Mouse (Mus musculus) intestine, postnatal 0 days (tissue): Measurements from ENCODE around the gene Plekhb2. TPM values are rescaled to one million over a fixed set of nuclear protein-coding genes. Genes with fewer than 3 reads are reported as not detected.
A peak's percentile ranks its signal among the peaks of the same experiment; 100 is the strongest.

Source experiments
- ATAC-seq: fragments of 200-750 bp; cut with Nextera tagmentation; 2 replicates; pipeline ENCODE4 v1.8.0; 2017; ENCODE audit warnings: mild to moderate bottlenecking, moderate TSS enrichment, moderate library complexity
- H3K27ac ChIP-seq: fragments of 300-500 bp; sonication (generic); 2 replicates; pipeline ENCODE4 v1.5.1; 2014; ENCODE audit warnings: mild to moderate bottlenecking, low read depth, low read length, moderate library complexity
- H3K27me3 ChIP-seq: fragments of 300-500 bp; sonication (generic); replicated peaks from 2 replicates; pipeline ENCODE4 v1.6.1; 2014; ENCODE audit warnings: low read length, mixed read lengths; ENCODE audit not compliant: control insufficient read depth, insufficient read depth
- H3K36me3 ChIP-seq: fragments of 300-500 bp; sonication (generic); 2 replicates; pipeline ENCODE4 v1.6.1; 2014; ENCODE audit warnings: mild to moderate bottlenecking, moderate library complexity; ENCODE audit not compliant: control insufficient read depth, insufficient read depth
- H3K4me1 ChIP-seq: fragments of 300-500 bp; sonication (generic); replicated peaks from 2 replicates; pipeline ENCODE4 v1.6.1; 2014; ENCODE audit warnings: antibody characterized with exemption, low read length, mixed read lengths; ENCODE audit not compliant: control insufficient read depth, insufficient read depth
- H3K4me2 ChIP-seq: fragments of 300-500 bp; sonication (generic); replicated peaks from 2 replicates; pipeline ENCODE4 v1.6.1; 2014; ENCODE audit warnings: low read depth, mild to moderate bottlenecking, moderate library complexity
- H3K4me3 ChIP-seq: fragments of 300-500 bp; sonication (generic); 2 replicates; pipeline ENCODE4 v1.5.1; 2014; ENCODE audit warnings: low read depth, low read length
- H3K9ac ChIP-seq: fragments of 300-500 bp; sonication (generic); 2 replicates; pipeline ENCODE4 v1.6.1; 2014; ENCODE audit warnings: mild to moderate bottlenecking, low read depth, low read length
- H3K9me3 ChIP-seq: fragments of 300-500 bp; sonication (generic); 2 replicates; pipeline ENCODE4 v1.6.1; 2016; ENCODE audit warnings: mixed run types; ENCODE audit not compliant: control insufficient read depth
- CTCF ChIP-seq: sonication (generic); IDR thresholded peaks from 2 replicates; pipeline ENCODE4 v1.5.1; 2016; ENCODE audit warnings: low read depth, mild to moderate bottlenecking, control low read depth, antibody characterized with exemption, moderate library complexity
- WGBS: fragments of 180-500 bp; shearing (Covaris S2); extraction: QIAGEN DNeasy Blood & Tissue Kit; methylation state at CpG from one replicate; pipeline ENCODE4 v1.1.7; 2014; 5-methylcytosine and 5-hydroxymethylcytosine counted together
- polyA plus RNA-seq: library from polyadenylated mRNA; unstranded; fragments of >200 nt; fragmentation: Nextera tagmentation; extraction: Ambion mirVana; gene quantifications from 2 replicates; pipeline ENCODE4 v1.2.1, GENCODE M21; 2015

The Plekhb2 gene
- polyA plus RNA-seq, 1 experiment from 2014 or later: 191 TPM

- no peak overlapping the region for H3K4me2 ChIP-seq
- H3K4me1 ChIP-seq: no peaks in the 10 kb centered on the region
- H3K27ac ChIP-seq: no peak overlapping the region
- peak; percentile 75 for TF ChIP-seq CTCF
- ATAC-seq: no peak
- H3K36me3 ChIP-seq: no peaks in the 10 kb centered on the region
- no peak overlapping the region for H3K9ac ChIP-seq
- no peaks in the 10 kb centered on the region for H3K27me3 ChIP-seq
- WGBS: 58% methylated on average over 14 of the region's 14 CpGs
- no peaks in the 10 kb centered on the region for H3K9me3 ChIP-seq
- H3K4me3 ChIP-seq: no peak overlapping the region
Observed at GRCm38 (mm10) chr1:34891559-34892289, 41.9 kb downstream of the Plekhb2 start.

GRCm38 (mm10) chr1:34892466-34892865 lies 42.7 kb downstream of the Plekhb2 start:
- no peak for TF ChIP-seq CTCF
- 54% methylated on average over 3 of the region's 3 CpGs for WGBS
- no peak for ATAC-seq

GRCm38 (mm10) chr1:34893331-34893730 lies 43.6 kb downstream of the Plekhb2 start:
- Histone ChIP-seq H3K4me2 (no peak overlapping the region), H3K27me3 (no peaks in the 10 kb centered on the region), H3K36me3 (no peaks in the 10 kb centered on the region), H3K4me3 (no peak overlapping the region), H3K9me3 (no peaks in the 10 kb centered on the region), H3K4me1 (no peaks in the 10 kb centered on the region), H3K27ac (no peak overlapping the region), H3K9ac (no peak overlapping the region)
- 87% methylated on average over 4 of the region's 4 CpGs for WGBS
- TF ChIP-seq CTCF: no peak
- no peak for ATAC-seq

More at GRCm38 (mm10) chr1:34892466-34892865, 42.7 kb downstream of the Plekhb2 start:
- Histone ChIP-seq H3K4me1 (no peaks in the 10 kb centered on the region), H3K36me3 (no peaks in the 10 kb centered on the region), H3K27me3 (no peaks in the 10 kb centered on the region), H3K4me2 (no peak overlapping the region), H3K9ac (no peak overlapping the region), H3K9me3 (no peaks in the 10 kb centered on the region), H3K27ac (no peak overlapping the region), H3K4me3 (no peak overlapping the region)

- Histone ChIP-seq H3K9me3 (no peaks in the 10 kb centered on the region), H3K4me2 (no peak overlapping the region), H3K27ac (no peak overlapping the region), H3K4me3 (no peak overlapping the region), H3K4me1 (no peaks in the 10 kb centered on the region), H3K36me3 (no peaks in the 10 kb centered on the region), H3K27me3 (no peaks in the 10 kb centered on the region), H3K9ac (no peak overlapping the region)
- no peak for ATAC-seq
- TF ChIP-seq CTCF: peak; percentile 51
- 52% methylated on average over 6 of the region's 6 CpGs for WGBS
Observed at GRCm38 (mm10) chr1:34893831-34894230, 44.1 kb downstream of the Plekhb2 start.

- Histone ChIP-seq H3K9ac (no peak overlapping the region), H3K4me1 (no peaks in the 10 kb centered on the region), H3K36me3 (no peaks in the 10 kb centered on the region), H3K4me3 (no peak overlapping the region), H3K9me3 (no peaks in the 10 kb centered on the region), H3K27me3 (no peaks in the 10 kb centered on the region), H3K4me2 (no peak overlapping the region), H3K27ac (no peak overlapping the region)
- WGBS: 68% methylated on average over 5 of the region's 5 CpGs
- peak; percentile 10; the same call in 1 of the 2 replicates for TF ChIP-seq CTCF
- ATAC-seq: no peak
Observed at GRCm38 (mm10) chr1:34896102-34896501, 46.3 kb downstream of the Plekhb2 start.

- TF ChIP-seq CTCF: peak; percentile 78
- ATAC-seq: no peak
- H3K4me1 ChIP-seq: no peaks in the 10 kb centered on the region
- no peak overlapping the region for H3K4me2 ChIP-seq
- WGBS: 59% methylated on average over 4 of the region's 4 CpGs
- H3K36me3 ChIP-seq: no peaks in the 10 kb centered on the region
- H3K9me3 ChIP-seq: no peaks in the 10 kb centered on the region
- H3K27ac ChIP-seq: no peak overlapping the region
- no peak overlapping the region for H3K9ac ChIP-seq
- no peak overlapping the region for H3K4me3 ChIP-seq
- H3K27me3 ChIP-seq: no peaks in the 10 kb centered on the region
Observed at GRCm38 (mm10) chr1:34896898-34897297, 47.1 kb downstream of the Plekhb2 start.
